Mouse (Mus musculus): Measurements from ENCODE around the gene B4galt5. TPM values are rescaled to one million over a fixed set of nuclear protein-coding genes. Genes with fewer than 3 reads are reported as not detected.

B4galt5 gene
- polyA plus RNA-seq, 1 experiment, result 5.8 TPM

- Histone ChIP-seq H3K4me1 (ENCODE audit: control insufficient read depth, insufficient read depth, low read length) (no peaks in the 10 kb centered on the region), H3K36me3 (ENCODE audit: control insufficient read depth, insufficient read depth, low read length) (no peaks in the 10 kb centered on the region), H3K27ac (ENCODE audit: control insufficient read depth, insufficient read depth, low read depth, low read length) (no peak overlapping the region), H3K4me3 (ENCODE audit: control insufficient read depth, low read depth, low read length) (no peak overlapping the region), H3K27me3 (ENCODE audit: control insufficient read depth, insufficient read depth, low read length) (no peaks in the 10 kb centered on the region)
- TF ChIP-seq CTCF (IDR thresholded peaks at IDR 0.05; ENCODE audit: control insufficient read depth, insufficient read depth, insufficient replicate concordance, low read depth, low read length) (no peak), POLR2A (IDR thresholded peaks at IDR 0.05; ENCODE audit: control insufficient read depth, low read depth, low read length) (no peak)
These were observed 14.5 kb upstream of the B4galt5 start for GRCm38 (mm10) chr2:167363272-167364045.

- no peak overlapping the region for H3K4me3 ChIP-seq (ENCODE audit: control insufficient read depth, low read depth, low read length)
- TF ChIP-seq POLR2A (IDR thresholded peaks at IDR 0.05; ENCODE audit: control insufficient read depth, low read depth, low read length) (no peak), CTCF (IDR thresholded peaks at IDR 0.05; ENCODE audit: control insufficient read depth, insufficient read depth, insufficient replicate concordance, low read depth, low read length) (no peak)
- H3K36me3 ChIP-seq (ENCODE audit: control insufficient read depth, insufficient read depth, low read length), result no peaks in the 10 kb centered on the region
These were observed 9.5 kb upstream of the B4galt5 start for GRCm38 (mm10) chr2:167358499-167358898.

DNA sequence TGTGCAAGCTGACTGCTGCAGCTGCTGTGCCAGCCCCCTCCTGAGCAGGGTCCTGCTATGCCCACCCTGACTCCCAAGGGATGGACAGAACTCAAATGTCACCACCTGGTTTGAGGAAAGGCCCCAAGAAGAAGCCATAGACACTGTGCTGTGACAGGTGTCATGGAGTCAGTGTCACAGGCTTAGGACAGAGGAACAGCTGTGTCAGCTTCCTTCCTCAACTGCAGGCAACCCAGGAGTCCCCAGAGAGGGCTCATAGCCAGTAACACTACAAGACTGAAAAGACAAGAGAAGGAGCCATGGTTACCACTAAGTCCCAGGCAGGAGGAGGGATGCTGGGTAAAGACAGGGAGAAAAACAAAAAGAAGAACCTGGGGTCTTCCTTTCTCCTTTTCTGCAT lies 7.9 kb upstream of the B4galt5 start:
- Histone ChIP-seq H3K27ac (ENCODE audit: control insufficient read depth, insufficient read depth, low read depth, low read length) (no peak overlapping the region), H3K27me3 (ENCODE audit: control insufficient read depth, insufficient read depth, low read length) (no peaks in the 10 kb centered on the region), H3K4me1 (ENCODE audit: control insufficient read depth, insufficient read depth, low read length) (no peaks in the 10 kb centered on the region), H3K4me3 (ENCODE audit: control insufficient read depth, low read depth, low read length) (no peak overlapping the region), H3K36me3 (ENCODE audit: control insufficient read depth, insufficient read depth, low read length) (no peaks in the 10 kb centered on the region)
- no peak for TF ChIP-seq CTCF (IDR thresholded peaks at IDR 0.05; ENCODE audit: control insufficient read depth, insufficient read depth, insufficient replicate concordance, low read depth, low read length)
- no peak for TF ChIP-seq POLR2A (IDR thresholded peaks at IDR 0.05; ENCODE audit: control insufficient read depth, low read depth, low read length)

More at GRCm38 (mm10) chr2:167358499-167358898, 9.5 kb upstream of the B4galt5 start:
- Histone ChIP-seq H3K4me1 (ENCODE audit: control insufficient read depth, insufficient read depth, low read length) (no peaks in the 10 kb centered on the region), H3K27ac (ENCODE audit: control insufficient read depth, insufficient read depth, low read depth, low read length) (no peak overlapping the region), H3K27me3 (ENCODE audit: control insufficient read depth, insufficient read depth, low read length) (no peaks in the 10 kb centered on the region)

DNA sequence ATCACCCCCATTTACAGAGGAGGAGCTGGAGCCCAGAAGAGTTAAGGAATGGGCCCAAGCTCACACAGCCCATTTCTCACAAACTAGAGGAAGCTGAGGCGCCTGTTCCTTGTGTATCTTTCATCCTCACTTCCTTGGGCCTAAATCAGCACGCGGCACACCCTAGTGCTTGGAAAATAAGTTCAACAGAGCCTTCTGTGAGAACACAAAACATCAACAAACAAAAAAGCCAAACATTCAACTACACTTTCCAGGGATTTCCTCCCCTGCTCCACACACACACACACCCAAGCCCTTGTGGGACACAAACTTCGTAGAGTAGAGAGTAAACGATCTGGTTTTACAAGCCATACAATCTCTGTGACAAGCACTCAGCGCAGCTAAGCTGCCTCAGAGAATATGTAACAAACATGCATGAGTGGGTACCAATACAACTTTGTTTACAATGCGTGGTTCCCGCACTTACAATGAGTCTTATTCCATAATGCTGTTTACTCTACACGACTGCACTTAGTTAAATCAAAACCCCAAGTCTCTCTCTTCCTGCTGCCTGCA lies 5.7 kb upstream of the B4galt5 start:
- no peaks in the 10 kb centered on the region for H3K27me3 ChIP-seq (ENCODE audit: control insufficient read depth, insufficient read depth, low read length)
- TF ChIP-seq POLR2A (IDR thresholded peaks at IDR 0.05; ENCODE audit: control insufficient read depth, low read depth, low read length) (no peak), CTCF (IDR thresholded peaks at IDR 0.05; ENCODE audit: control insufficient read depth, insufficient read depth, insufficient replicate concordance, low read depth, low read length) (no peak)
- H3K4me1 ChIP-seq (ENCODE audit: control insufficient read depth, insufficient read depth, low read length), result peaks cover 6% of the 10 kb centered on the region
- H3K27ac ChIP-seq (ENCODE audit: control insufficient read depth, insufficient read depth, low read depth, low read length), result no peak overlapping the region
- H3K4me3 ChIP-seq (ENCODE audit: control insufficient read depth, low read depth, low read length), result no peak overlapping the region
- H3K36me3 ChIP-seq (ENCODE audit: control insufficient read depth, insufficient read depth, low read length), result no peaks in the 10 kb centered on the region

DNA sequence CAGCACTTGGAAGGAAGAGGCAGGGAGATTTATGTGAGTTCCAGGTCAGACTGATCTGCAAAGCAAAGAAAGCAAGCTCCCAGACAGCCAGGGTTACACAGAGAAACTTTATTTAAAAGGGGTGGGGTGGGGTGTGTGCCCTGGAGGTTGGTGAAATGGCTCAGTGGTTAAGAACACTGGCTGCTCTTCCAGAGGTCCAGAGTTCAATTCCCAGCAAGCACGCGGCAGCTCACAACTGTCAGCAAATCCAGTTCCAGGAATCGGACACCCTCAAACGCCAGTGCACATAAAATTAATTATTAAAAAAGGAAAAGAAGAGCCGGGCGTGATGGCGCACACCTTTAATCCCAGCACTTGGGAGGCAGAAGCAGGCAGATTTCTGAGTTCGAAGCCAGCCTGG lies 5.1 kb upstream of the B4galt5 start:
- no peaks in the 10 kb centered on the region for H3K36me3 ChIP-seq (ENCODE audit: control insufficient read depth, insufficient read depth, low read length)
- H3K27me3 ChIP-seq (ENCODE audit: control insufficient read depth, insufficient read depth, low read length), result no peaks in the 10 kb centered on the region
- no peak overlapping the region for H3K4me3 ChIP-seq (ENCODE audit: control insufficient read depth, low read depth, low read length)
- peaks cover 7% of the 10 kb centered on the region for H3K4me1 ChIP-seq (ENCODE audit: control insufficient read depth, insufficient read depth, low read length)
- H3K27ac ChIP-seq (ENCODE audit: control insufficient read depth, insufficient read depth, low read depth, low read length), result no peak overlapping the region
- no peak for TF ChIP-seq POLR2A (IDR thresholded peaks at IDR 0.05; ENCODE audit: control insufficient read depth, low read depth, low read length)
- TF ChIP-seq CTCF (IDR thresholded peaks at IDR 0.05; ENCODE audit: control insufficient read depth, insufficient read depth, insufficient replicate concordance, low read depth, low read length), result no peak

GRCm38 (mm10) chr2:167352496-167352895 lies 3.5 kb upstream of the B4galt5 start:
- Histone ChIP-seq H3K27ac (ENCODE audit: control insufficient read depth, insufficient read depth, low read depth, low read length) (no peak overlapping the region), H3K4me3 (ENCODE audit: control insufficient read depth, low read depth, low read length) (no peak overlapping the region), H3K36me3 (ENCODE audit: control insufficient read depth, insufficient read depth, low read length) (no peaks in the 10 kb centered on the region), H3K4me1 (ENCODE audit: control insufficient read depth, insufficient read depth, low read length) (peaks cover 7% of the 10 kb centered on the region), H3K27me3 (ENCODE audit: control insufficient read depth, insufficient read depth, low read length) (no peaks in the 10 kb centered on the region)
- TF ChIP-seq POLR2A (IDR thresholded peaks at IDR 0.05; ENCODE audit: control insufficient read depth, low read depth, low read length) (no peak), CTCF (IDR thresholded peaks at IDR 0.05; ENCODE audit: control insufficient read depth, insufficient read depth, insufficient replicate concordance, low read depth, low read length) (no peak)

DNA sequence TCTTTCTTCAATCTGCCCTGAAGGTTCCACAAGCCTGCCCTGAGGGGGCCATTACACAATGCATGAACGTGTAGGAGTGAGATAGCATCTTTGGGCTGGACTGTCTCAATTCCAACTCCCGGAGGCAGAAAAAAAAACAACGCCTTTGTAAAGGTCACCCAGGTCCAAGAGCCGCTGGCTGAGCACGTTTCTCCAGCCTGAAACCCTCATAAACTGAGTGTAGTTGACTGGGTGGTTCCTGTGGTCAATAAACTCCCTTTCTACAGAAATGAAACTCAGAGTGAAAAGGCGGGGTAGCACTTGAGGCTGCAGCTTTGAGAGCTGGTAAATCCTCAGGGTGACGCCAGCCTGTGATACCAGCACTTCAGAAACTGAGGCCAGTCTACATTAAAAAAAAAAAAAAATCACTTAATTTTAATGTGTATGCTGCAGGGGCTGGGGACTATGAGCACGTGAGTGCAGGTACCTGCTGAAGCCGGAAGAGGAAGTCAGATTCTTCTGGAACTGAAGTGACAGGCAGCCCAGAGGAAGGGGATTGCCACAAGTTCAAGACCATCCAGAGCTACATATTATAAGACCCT lies 2.5 kb upstream of the B4galt5 start:
- Histone ChIP-seq H3K27ac (ENCODE audit: control insufficient read depth, insufficient read depth, low read depth, low read length) (no peak overlapping the region), H3K36me3 (ENCODE audit: control insufficient read depth, insufficient read depth, low read length) (no peaks in the 10 kb centered on the region), H3K27me3 (ENCODE audit: control insufficient read depth, insufficient read depth, low read length) (no peaks in the 10 kb centered on the region), H3K4me3 (ENCODE audit: control insufficient read depth, low read depth, low read length) (no peak overlapping the region), H3K4me1 (ENCODE audit: control insufficient read depth, insufficient read depth, low read length) (peaks cover 7% of the 10 kb centered on the region)
- TF ChIP-seq CTCF (IDR thresholded peaks at IDR 0.05; ENCODE audit: control insufficient read depth, insufficient read depth, insufficient replicate concordance, low read depth, low read length), result no peak
- TF ChIP-seq POLR2A (IDR thresholded peaks at IDR 0.05; ENCODE audit: control insufficient read depth, low read depth, low read length), result no peak
